Mouse (Mus musculus) liver, embryonic 16.5 days (tissue): Measurements from ENCODE around the gene Nadsyn1. TPM values are rescaled to one million over a fixed set of nuclear protein-coding genes. Genes with fewer than 3 reads are reported as not detected.

Source experiments
- ATAC-seq: fragments of 200-750 bp; cut with Nextera tagmentation; 2 replicates; pipeline ENCODE4 v1.8.0; 2017; ENCODE audit warnings: low read depth, mild to moderate bottlenecking, moderate number of reproducible peaks, moderate library complexity
- H3K27ac ChIP-seq: fragments of 300-500 bp; sonication (generic); 2 replicates; pipeline ENCODE4 v1.5.1; 2014; ENCODE audit warnings: mild to moderate bottlenecking, low read length
- H3K27me3 ChIP-seq: fragments of 300-500 bp; sonication (generic); 2 replicates; pipeline ENCODE4 v1.6.1; 2014; ENCODE audit warnings: low read depth, low read length, mixed read lengths; ENCODE audit not compliant: control insufficient read depth, insufficient read depth
- H3K36me3 ChIP-seq: fragments of 300-500 bp; sonication (generic); 2 replicates; pipeline ENCODE4 v1.6.1; 2014; ENCODE audit warnings: mild to moderate bottlenecking; ENCODE audit not compliant: control insufficient read depth, insufficient read depth
- H3K4me1 ChIP-seq: fragments of 300-500 bp; sonication (generic); 2 replicates; pipeline ENCODE4 v1.6.1; 2014; ENCODE audit warnings: low read depth, low read length, mixed read lengths; ENCODE audit not compliant: control insufficient read depth
- H3K4me2 ChIP-seq: fragments of 300-500 bp; sonication (generic); 2 replicates; pipeline ENCODE4 v1.6.1; 2014; ENCODE audit warnings: low read depth, low read length, mixed read lengths
- H3K4me3 ChIP-seq: fragments of 300-500 bp; sonication (generic); 2 replicates; pipeline ENCODE4 v1.5.1; 2014; ENCODE audit warnings: low read depth, mild to moderate bottlenecking, low read length
- H3K9ac ChIP-seq: fragments of 300-500 bp; sonication (generic); 2 replicates; pipeline ENCODE4 v1.6.1; 2014; ENCODE audit warnings: low read depth, low read length
- H3K9me3 ChIP-seq: fragments of 300-500 bp; sonication (generic); replicated peaks from 2 replicates; pipeline ENCODE4 v1.6.1; 2016; ENCODE audit warnings: low read length; ENCODE audit not compliant: control insufficient read depth
- WGBS: fragments of 180-500 bp; shearing (Covaris S2); extraction: QIAGEN DNeasy Blood & Tissue Kit; methylation state at CpG from one replicate; pipeline ENCODE4 v1.1.7; 2014; ENCODE audit not compliant: insufficient replicate concordance; 5-methylcytosine and 5-hydroxymethylcytosine counted together
- polyA plus RNA-seq: library from polyadenylated mRNA; unstranded; fragments of >200 nt; fragmentation: Nextera tagmentation; extraction: Ambion mirVana; gene quantifications from 2 replicates; pipeline ENCODE4 v1.2.1, GENCODE M21; 2015

Gene Nadsyn1
- polyA plus RNA-seq, 1 experiment from 2014 or later, result 9.1 TPM

GRCm38 (mm10) chr7:143834972-143835371 lies 12.3 kb upstream of the Nadsyn1 start:
- Histone ChIP-seq H3K27ac (no peak overlapping the region), H3K27me3 (no peaks in the 10 kb centered on the region), H3K9ac (no peak overlapping the region), H3K4me3 (no peak overlapping the region), H3K4me1 (peaks cover 13% of the 10 kb centered on the region), H3K4me2 (no peak overlapping the region), H3K36me3 (no peaks in the 10 kb centered on the region), H3K9me3 (no peaks in the 10 kb centered on the region)
- ATAC-seq, result no peak
- WGBS, result 36% methylated on average over 3 of the region's 3 CpGs

GRCm38 (mm10) chr7:143834316-143834715 lies 11.7 kb upstream of the Nadsyn1 start:
- Histone ChIP-seq H3K9me3 (no peaks in the 10 kb centered on the region), H3K4me2 (no peak overlapping the region), H3K9ac (no peak overlapping the region), H3K27ac (peak overlapping the region; percentile 48), H3K4me1 (peaks cover 14% of the 10 kb centered on the region), H3K4me3 (no peak overlapping the region), H3K36me3 (no peaks in the 10 kb centered on the region), H3K27me3 (no peaks in the 10 kb centered on the region)
- no peak for ATAC-seq
- WGBS, result 60% methylated on average over 2 of the region's 2 CpGs

- Histone ChIP-seq H3K9me3 (no peaks in the 10 kb centered on the region), H3K36me3 (no peaks in the 10 kb centered on the region), H3K4me2 (no peak overlapping the region), H3K9ac (no peak overlapping the region), H3K4me3 (no peak overlapping the region), H3K27me3 (no peaks in the 10 kb centered on the region), H3K27ac (peak overlapping the region; percentile 48), H3K4me1 (peaks cover 17% of the 10 kb centered on the region)
- no peak for ATAC-seq
- whole genome bisulfite sequencing, result 43% methylated on average over 6 of the region's 6 CpGs
Observed at GRCm38 (mm10) chr7:143833581-143834190, 11.0 kb upstream of the Nadsyn1 start.

GRCm38 (mm10) chr7:143832611-143833010 lies 10.0 kb upstream of the Nadsyn1 start:
- Histone ChIP-seq H3K36me3 (no peaks in the 10 kb centered on the region), H3K27ac (no peak overlapping the region), H3K9ac (no peak overlapping the region), H3K27me3 (no peaks in the 10 kb centered on the region), H3K4me2 (no peak overlapping the region), H3K4me1 (peaks cover 17% of the 10 kb centered on the region), H3K4me3 (no peak overlapping the region), H3K9me3 (no peaks in the 10 kb centered on the region)
- 77% methylated on average over 2 of the region's 2 CpGs for WGBS
- ATAC-seq, result no peak

GRCm38 (mm10) chr7:143832196-143832595 lies 9.5 kb upstream of the Nadsyn1 start:
- Histone ChIP-seq H3K9me3 (no peaks in the 10 kb centered on the region), H3K9ac (no peak overlapping the region), H3K4me3 (no peak overlapping the region), H3K27me3 (no peaks in the 10 kb centered on the region), H3K27ac (no peak overlapping the region), H3K4me1 (peaks cover 17% of the 10 kb centered on the region), H3K36me3 (no peaks in the 10 kb centered on the region), H3K4me2 (no peak overlapping the region)
- ATAC-seq, result no peak
- 64% methylated on average over 8 of the region's 8 CpGs for WGBS

- Histone ChIP-seq H3K4me3 (peak overlapping the region; percentile 73), H3K4me2 (peak overlapping the region; percentile 82), H3K9me3 (no peaks in the 10 kb centered on the region), H3K36me3 (no peaks in the 10 kb centered on the region), H3K9ac (peak overlapping the region; percentile 66), H3K27ac (peak overlapping the region; percentile 48), H3K4me1 (peaks cover 16% of the 10 kb centered on the region), H3K27me3 (no peaks in the 10 kb centered on the region)
- 12% methylated on average over 6 of the region's 6 CpGs for WGBS
- ATAC-seq, result peak; percentile 0; the same call in 1 of the 2 replicates
Observed at GRCm38 (mm10) chr7:143830399-143830798, 7.8 kb upstream of the Nadsyn1 start.

- peak overlapping the region; percentile 73 for H3K4me3 ChIP-seq
- H3K9me3 ChIP-seq, result no peaks in the 10 kb centered on the region
- no peaks in the 10 kb centered on the region for H3K27me3 ChIP-seq
- peak overlapping the region; percentile 87 for H3K27ac ChIP-seq
- H3K9ac ChIP-seq, result peak overlapping the region; percentile 75
- H3K36me3 ChIP-seq, result no peaks in the 10 kb centered on the region
- peak; percentile 96 for ATAC-seq
- H3K4me2 ChIP-seq, result peak overlapping the region; percentile 82
- 1% methylated on average over 37 of the region's 37 CpGs for WGBS
- peaks cover 11% of the 10 kb centered on the region for H3K4me1 ChIP-seq
Observed at GRCm38 (mm10) chr7:143829504-143830331, 7.1 kb upstream of the Nadsyn1 start.

GRCm38 (mm10) chr7:143826985-143827384 lies 4.3 kb upstream of the Nadsyn1 start:
- Histone ChIP-seq H3K4me2 (no peak overlapping the region), H3K9me3 (no peaks in the 10 kb centered on the region), H3K4me3 (no peak overlapping the region), H3K9ac (no peak overlapping the region), H3K36me3 (no peaks in the 10 kb centered on the region), H3K27me3 (no peaks in the 10 kb centered on the region), H3K4me1 (peaks cover 21% of the 10 kb centered on the region), H3K27ac (no peak overlapping the region)
- ATAC-seq, result no peak
- 66% methylated on average over 2 of the region's 2 CpGs for WGBS

GRCm38 (mm10) chr7:143823266-143823605 lies 587 bp upstream of the Nadsyn1 start:
- H3K36me3 ChIP-seq, result peaks cover 3% of the 10 kb centered on the region; the same call in 1 of the 2 replicates
- peak overlapping the region; percentile 54 for H3K9ac ChIP-seq
- peak overlapping the region; percentile 55; the same call in 1 of the 2 replicates for H3K27ac ChIP-seq
- H3K4me2 ChIP-seq, result peak overlapping the region; percentile 80
- WGBS, result 68% methylated on average over 4 of the region's 4 CpGs
- no peaks in the 10 kb centered on the region for H3K27me3 ChIP-seq
- H3K4me3 ChIP-seq, result peak overlapping the region; percentile 71
- H3K4me1 ChIP-seq, result peaks cover 17% of the 10 kb centered on the region
- no peaks in the 10 kb centered on the region for H3K9me3 ChIP-seq
- no peak for ATAC-seq
